Mouse (Mus musculus): ENCODE results near the gene Gm49394.

DNA sequence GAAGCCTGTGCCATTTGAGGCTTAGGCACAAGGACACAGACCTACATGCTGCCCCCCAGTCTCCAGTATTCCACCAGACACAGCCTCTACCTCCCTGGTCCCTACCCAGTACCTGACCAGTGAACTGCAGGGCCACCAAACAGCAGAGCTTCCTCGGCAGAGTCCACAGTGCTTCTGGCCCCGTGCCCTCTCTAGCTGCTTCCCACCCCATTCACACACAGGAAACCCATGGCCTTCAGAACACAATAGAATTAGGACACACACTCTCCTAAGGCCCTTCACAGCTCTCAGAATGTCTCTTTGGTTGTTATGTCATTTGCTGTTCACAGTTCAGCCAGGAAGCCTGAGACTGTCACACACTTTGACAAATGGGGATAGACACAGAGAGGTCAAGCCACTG is 3.1 kb downstream of the Gm49394 start, which contains the start of gene Igf2:
- TF ChIP-seq GATA1 (IDR thresholded peaks at IDR 0.05; ENCODE audit: low read length), result no peak
- TF ChIP-seq TAL1 (IDR thresholded peaks at IDR 0.05; ENCODE audit: low read length), result no peak
